Mouse (Mus musculus): Measurements from ENCODE around the gene Mgat5. TPM values are rescaled to one million over a fixed set of nuclear protein-coding genes. Genes with fewer than 3 reads are reported as not detected.

The Mgat5 gene
- polyA plus RNA-seq, 1 experiment from 2014 or later = 6.2 TPM

DNA sequence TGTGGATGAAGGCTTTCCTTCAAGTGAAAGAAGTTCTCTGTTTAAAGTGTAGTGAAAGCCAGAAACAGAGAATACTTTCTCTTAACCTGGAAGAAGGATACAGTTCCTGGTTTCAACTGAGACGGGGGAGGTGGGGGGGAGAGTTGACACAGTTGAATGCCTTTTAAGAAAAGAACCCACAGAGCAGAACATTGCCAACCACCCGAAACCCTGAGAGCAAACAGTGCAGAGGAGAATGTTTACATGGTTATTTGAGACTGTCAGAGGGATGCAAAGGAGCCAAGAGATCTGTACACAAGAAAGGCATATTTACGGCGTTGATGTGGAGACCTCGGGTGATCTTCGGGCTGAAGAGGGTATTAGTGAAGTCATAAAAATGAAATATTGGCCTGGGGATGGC, 195.9 kb downstream of the Mgat5 start:
- no peak overlapping the region for H3K9ac ChIP-seq
- no peak overlapping the region for H3K27ac ChIP-seq
- no peaks in the 10 kb centered on the region for H3K27me3 ChIP-seq
- H3K36me3 ChIP-seq = no peaks in the 10 kb centered on the region
- no peaks in the 10 kb centered on the region for H3K9me3 ChIP-seq
- H3K4me1 ChIP-seq = peaks cover 4% of the 10 kb centered on the region
- no peak overlapping the region for H3K4me3 ChIP-seq
- ATAC-seq (ENCODE audit: insufficient number of reproducible peaks, insufficient read depth, low FRiP score, low TSS enrichment) = no peak
- WGBS = 37% methylated on average over 6 of the region's 6 CpGs
- H3K4me2 ChIP-seq (replicated peaks) = no peak overlapping the region

DNA sequence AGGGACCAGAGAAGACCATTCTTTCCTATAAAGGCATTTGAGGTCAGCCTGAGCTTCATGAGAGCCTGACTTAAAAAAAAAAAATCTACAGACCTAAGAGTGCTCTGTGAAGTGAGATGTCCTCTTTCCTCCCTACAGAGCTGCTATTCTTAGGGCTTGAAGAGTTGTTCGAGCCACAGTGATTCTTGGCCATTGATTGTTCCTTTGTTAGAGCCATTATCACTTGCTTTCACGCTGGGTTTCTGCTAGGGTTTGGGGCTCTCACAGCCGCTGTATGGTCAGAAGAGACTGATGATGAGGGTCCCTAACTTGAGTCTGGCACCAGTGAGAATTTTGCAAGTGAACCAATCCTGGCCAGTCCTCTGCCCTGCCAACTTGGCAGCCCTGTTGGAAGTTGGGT, 199.8 kb downstream of the Mgat5 start:
- Histone ChIP-seq H3K4me1 (peaks cover 9% of the 10 kb centered on the region), H3K27me3 (no peaks in the 10 kb centered on the region), H3K4me2 (replicated peaks) (no peak overlapping the region), H3K4me3 (no peak overlapping the region), H3K9me3 (no peaks in the 10 kb centered on the region), H3K9ac (no peak overlapping the region), H3K36me3 (no peaks in the 10 kb centered on the region), H3K27ac (no peak overlapping the region)
- ATAC-seq (ENCODE audit: insufficient number of reproducible peaks, insufficient read depth, low FRiP score, low TSS enrichment) = no peak
- 61% methylated on average over 3 of the region's 3 CpGs for whole genome bisulfite sequencing

DNA sequence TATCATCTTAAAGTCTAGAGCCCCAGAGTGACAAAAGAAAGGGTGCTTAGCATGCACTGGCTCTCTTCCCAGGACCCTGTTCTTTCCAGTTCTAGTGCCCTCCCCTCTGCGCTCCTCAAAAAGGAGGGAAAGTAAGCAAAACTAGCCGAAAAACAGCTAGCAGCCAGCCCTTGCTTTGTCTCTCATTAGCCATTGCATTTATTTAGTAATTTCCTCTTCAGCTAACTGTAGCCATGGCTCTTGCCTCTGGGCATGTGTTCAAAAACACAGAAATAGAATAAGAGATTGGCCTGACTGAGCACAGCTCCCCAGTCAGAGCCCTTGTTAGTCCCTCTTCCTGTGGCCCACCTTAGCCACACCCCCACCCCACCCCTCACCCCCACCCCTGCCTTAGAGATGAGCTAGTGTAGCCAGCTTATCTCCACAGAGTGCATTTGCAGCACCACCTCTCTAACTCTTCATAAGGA, 204.2 kb downstream of the Mgat5 start:
- H3K27ac ChIP-seq = no peak overlapping the region; the same call in 1 of the 2 replicates
- ATAC-seq (ENCODE audit: insufficient number of reproducible peaks, insufficient read depth, low FRiP score, low TSS enrichment) = 0 out of 2 replicates have a peak, but pooled peaks have one; percentile 62
- 32% methylated on average over 2 of the region's 2 CpGs for WGBS

DNA sequence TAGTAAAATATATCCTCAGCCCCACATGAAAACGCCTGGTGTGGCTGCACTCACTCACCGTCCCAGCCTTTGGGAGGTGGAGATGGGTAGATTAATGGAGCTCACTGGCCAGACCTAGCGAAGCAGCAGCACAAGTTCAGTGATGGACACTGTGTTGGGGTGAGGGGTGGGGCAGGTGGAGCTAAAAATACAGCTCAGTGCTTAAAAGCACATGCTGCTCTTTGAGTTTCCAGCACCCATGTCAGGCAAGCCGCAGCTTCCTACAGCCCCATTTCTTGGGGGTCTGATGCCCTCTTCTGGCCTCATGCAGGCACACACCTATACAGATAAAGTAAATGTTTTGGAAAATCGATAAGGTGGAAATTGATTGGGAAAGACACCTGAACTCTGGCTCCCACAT, 204.7 kb downstream of the Mgat5 start:
- Histone ChIP-seq H3K36me3 (peaks cover 10% of the 10 kb centered on the region; the same call in 1 of the 2 replicates), H3K4me1 (peaks cover 4% of the 10 kb centered on the region; the same call in 1 of the 2 replicates), H3K4me3 (no peak overlapping the region), H3K4me2 (replicated peaks) (no peak overlapping the region), H3K9ac (no peak overlapping the region), H3K27ac (no peak overlapping the region), H3K27me3 (no peaks in the 10 kb centered on the region), H3K9me3 (no peaks in the 10 kb centered on the region)
- WGBS = 32% methylated on average over 5 of the region's 5 CpGs
- no peak for ATAC-seq (ENCODE audit: insufficient number of reproducible peaks, insufficient read depth, low FRiP score, low TSS enrichment)

More for the DNA sequence above, 204.2 kb downstream of the Mgat5 start:
- peaks cover 4% of the 10 kb centered on the region; the same call in 1 of the 2 replicates for H3K4me1 ChIP-seq
- H3K27me3 ChIP-seq = no peaks in the 10 kb centered on the region
- H3K4me3 ChIP-seq = no peak overlapping the region
- H3K9me3 ChIP-seq = no peaks in the 10 kb centered on the region
- no peak overlapping the region for H3K4me2 ChIP-seq (replicated peaks)
- no peak overlapping the region for H3K9ac ChIP-seq
- H3K36me3 ChIP-seq = peaks cover 10% of the 10 kb centered on the region; the same call in 1 of the 2 replicates

DNA sequence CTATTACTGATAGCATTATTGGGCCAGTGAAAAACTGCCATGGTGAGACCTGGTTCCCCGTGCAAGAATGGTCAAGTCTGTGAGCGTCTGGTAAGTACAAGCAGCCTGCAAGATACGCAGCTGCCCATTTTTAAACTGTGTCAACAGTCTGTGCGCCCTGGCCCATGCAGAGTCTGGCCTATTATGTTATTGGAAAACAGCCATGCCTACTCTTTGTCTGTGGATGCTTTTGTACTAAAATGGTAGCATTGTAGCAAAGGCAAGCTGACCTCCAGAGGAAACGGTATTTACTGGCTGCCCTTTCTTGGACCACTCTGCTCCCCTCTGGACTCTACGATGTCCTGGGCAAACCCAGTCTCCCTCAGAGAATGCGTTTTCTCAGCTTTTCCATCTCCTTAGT, 209.7 kb downstream of the Mgat5 start:
- H3K36me3 ChIP-seq = peaks cover 10% of the 10 kb centered on the region; the same call in 1 of the 2 replicates
- no peaks in the 10 kb centered on the region for H3K9me3 ChIP-seq
- no peak overlapping the region for H3K9ac ChIP-seq
- H3K27ac ChIP-seq = no peak overlapping the region
- H3K4me3 ChIP-seq = no peak overlapping the region
- H3K27me3 ChIP-seq = no peaks in the 10 kb centered on the region
- WGBS = 84% methylated on average over 7 of the region's 7 CpGs
- no peak overlapping the region for H3K4me2 ChIP-seq (replicated peaks)
- ATAC-seq (ENCODE audit: insufficient number of reproducible peaks, insufficient read depth, low FRiP score, low TSS enrichment) = no peak
- no peaks in the 10 kb centered on the region for H3K4me1 ChIP-seq

DNA sequence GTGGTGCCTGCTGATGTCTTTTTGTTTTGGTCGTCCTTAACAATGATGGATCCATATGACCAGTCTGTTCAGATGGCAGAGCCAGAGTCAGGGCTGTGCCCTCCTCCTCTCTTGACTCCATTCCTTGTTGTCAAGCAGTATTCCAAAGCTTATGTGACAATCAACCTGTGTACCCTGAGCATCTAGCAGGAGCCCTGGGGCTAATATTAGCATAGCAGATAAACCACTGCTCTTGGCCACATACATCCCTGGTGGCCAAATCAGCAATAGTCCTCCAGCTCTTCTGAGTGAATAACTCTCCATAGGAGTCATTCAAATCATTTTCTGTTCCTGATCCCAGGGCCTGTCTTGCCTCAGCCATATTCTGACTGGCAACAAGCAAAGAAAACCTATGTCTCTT, 211.1 kb downstream of the Mgat5 start:
- peaks cover 10% of the 10 kb centered on the region; the same call in 1 of the 2 replicates for H3K36me3 ChIP-seq

DNA sequence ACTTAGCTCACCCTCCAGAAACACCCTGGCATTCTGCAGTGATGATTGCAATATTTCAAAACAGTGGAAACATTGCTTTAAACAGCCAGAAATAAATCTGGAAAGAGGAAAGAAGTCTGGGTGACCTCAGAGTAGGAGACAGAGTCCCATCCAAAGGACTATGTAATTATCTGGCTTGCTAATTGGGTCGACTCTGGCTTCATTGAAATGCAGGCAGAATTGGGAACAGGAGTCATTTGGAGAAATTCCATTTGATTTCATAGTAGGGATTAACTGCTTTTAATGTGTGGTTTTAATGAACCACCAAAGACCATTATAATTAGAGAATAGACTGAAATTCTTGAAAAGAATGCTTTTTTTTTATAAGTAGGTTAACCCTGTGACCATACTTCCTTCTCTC, 212.2 kb downstream of the Mgat5 start:
- ATAC-seq (ENCODE audit: insufficient number of reproducible peaks, insufficient read depth, low FRiP score, low TSS enrichment) = no peak
- Histone ChIP-seq H3K27ac (no peak overlapping the region), H3K27me3 (no peaks in the 10 kb centered on the region), H3K4me2 (replicated peaks) (no peak overlapping the region), H3K4me3 (no peak overlapping the region), H3K4me1 (peaks cover 8% of the 10 kb centered on the region; the same call in 1 of the 2 replicates), H3K9ac (no peak overlapping the region), H3K9me3 (no peaks in the 10 kb centered on the region), H3K36me3 (peaks cover 10% of the 10 kb centered on the region; the same call in 1 of the 2 replicates)
- 75% methylated on average over 1 of the region's 1 CpGs for WGBS

More for the DNA sequence above, 211.1 kb downstream of the Mgat5 start:
- peaks cover 6% of the 10 kb centered on the region; the same call in 1 of the 2 replicates for H3K4me1 ChIP-seq
- no peak overlapping the region for H3K4me3 ChIP-seq
- no peak overlapping the region for H3K9ac ChIP-seq
- no peak for ATAC-seq (ENCODE audit: insufficient number of reproducible peaks, insufficient read depth, low FRiP score, low TSS enrichment)
- 83% methylated on average over 1 of the region's 1 CpGs for WGBS
- no peak overlapping the region for H3K27ac ChIP-seq
- no peaks in the 10 kb centered on the region for H3K27me3 ChIP-seq
- no peaks in the 10 kb centered on the region for H3K9me3 ChIP-seq
- H3K4me2 ChIP-seq (replicated peaks) = no peak overlapping the region

DNA sequence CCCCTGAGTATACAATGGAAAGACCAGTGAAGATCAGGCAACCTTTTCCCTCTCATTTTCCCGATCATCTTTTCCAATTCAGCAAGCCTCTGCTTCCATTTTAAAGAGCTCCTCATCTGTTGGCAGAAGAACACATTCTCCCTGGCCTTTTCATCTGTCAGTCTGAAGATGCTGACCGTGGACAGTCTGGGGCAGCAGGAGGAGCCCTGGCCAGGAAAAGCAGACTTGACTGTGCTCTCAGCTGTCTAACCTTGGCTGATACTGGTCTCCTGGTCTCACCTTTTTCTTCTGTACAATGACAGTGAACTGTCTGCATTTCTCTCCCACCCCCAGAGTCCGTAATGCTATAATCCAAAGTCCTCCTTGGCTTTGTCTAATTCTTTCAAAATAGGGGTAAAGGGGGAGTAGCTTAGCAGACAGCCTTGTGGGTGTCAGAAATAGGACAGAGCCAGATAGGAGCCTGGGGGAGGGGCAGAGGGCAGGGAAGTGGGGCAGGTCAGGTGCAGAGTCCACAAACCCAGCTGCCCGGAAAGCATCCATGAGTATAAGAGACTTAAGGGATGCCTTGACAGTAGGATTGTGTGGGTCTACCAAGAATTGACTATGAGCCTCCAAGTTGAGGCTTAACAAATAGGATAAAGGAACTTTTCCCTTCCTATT, 214.2 kb downstream of the Mgat5 start:
- no peaks in the 10 kb centered on the region for H3K9me3 ChIP-seq
- no peak overlapping the region for H3K4me3 ChIP-seq
- peaks cover 9% of the 10 kb centered on the region; the same call in 1 of the 2 replicates for H3K4me1 ChIP-seq
- H3K36me3 ChIP-seq = no peaks in the 10 kb centered on the region; the same call in 1 of the 2 replicates
- H3K27ac ChIP-seq = no peak overlapping the region
- no peak overlapping the region for H3K4me2 ChIP-seq (replicated peaks)
- H3K9ac ChIP-seq = no peak overlapping the region
- WGBS = 86% methylated on average over 4 of the region's 4 CpGs
- no peak; the same call in 1 of the 2 replicates for ATAC-seq (ENCODE audit: insufficient number of reproducible peaks, insufficient read depth, low FRiP score, low TSS enrichment)
- no peaks in the 10 kb centered on the region for H3K27me3 ChIP-seq

DNA sequence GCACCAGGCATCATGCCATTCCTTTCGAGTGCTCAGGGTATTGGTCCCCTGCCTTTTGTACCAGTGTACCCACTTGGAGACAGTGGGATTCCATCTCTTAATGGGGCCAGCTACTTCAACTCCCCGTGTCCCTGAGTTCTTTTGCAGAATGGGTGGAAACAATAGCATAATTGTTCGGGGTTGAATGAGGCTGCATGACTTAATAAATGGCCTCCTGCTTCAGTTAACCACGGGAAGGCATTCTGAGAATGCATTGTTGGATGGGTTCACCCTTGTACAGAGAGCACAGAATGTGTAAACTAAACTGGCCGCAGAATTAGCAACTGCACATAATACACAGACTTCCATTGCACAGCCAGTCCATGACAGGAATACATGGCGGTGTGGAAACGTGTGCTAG, 214.8 kb downstream of the Mgat5 start:
- no peaks in the 10 kb centered on the region for H3K9me3 ChIP-seq
- H3K27me3 ChIP-seq = no peaks in the 10 kb centered on the region
- no peaks in the 10 kb centered on the region; the same call in 1 of the 2 replicates for H3K36me3 ChIP-seq
- H3K4me2 ChIP-seq (replicated peaks) = no peak overlapping the region
- no peak overlapping the region for H3K9ac ChIP-seq
- no peak overlapping the region for H3K27ac ChIP-seq
- WGBS = 62% methylated on average over 7 of the region's 7 CpGs
- H3K4me3 ChIP-seq = no peak overlapping the region
- H3K4me1 ChIP-seq = peaks cover 14% of the 10 kb centered on the region
- ATAC-seq (ENCODE audit: insufficient number of reproducible peaks, insufficient read depth, low FRiP score, low TSS enrichment) = no peak

DNA sequence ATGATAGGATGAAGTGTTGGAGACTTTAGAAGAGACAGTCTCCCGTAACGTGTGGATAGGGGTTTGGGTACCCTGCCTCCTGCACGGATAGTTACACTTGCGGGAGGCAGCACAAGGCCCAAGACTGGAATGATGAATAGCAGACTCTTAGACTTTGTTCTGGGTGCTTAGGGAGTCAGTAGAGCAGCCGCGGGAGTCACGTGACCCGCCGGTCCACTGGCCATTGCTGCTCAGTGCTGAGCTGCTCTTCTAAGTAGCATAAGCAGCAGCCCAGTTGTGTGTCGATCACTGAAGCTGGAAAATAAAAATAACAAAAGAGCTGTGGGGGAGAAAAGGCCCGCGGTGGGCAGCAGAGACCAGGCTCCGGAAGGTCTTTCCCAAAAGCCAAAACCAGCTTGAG, 215.6 kb downstream of the Mgat5 start:
- WGBS = 49% methylated on average over 13 of the region's 13 CpGs
- Histone ChIP-seq H3K4me1 (peaks cover 21% of the 10 kb centered on the region), H3K9ac (no peak overlapping the region), H3K9me3 (no peaks in the 10 kb centered on the region), H3K4me3 (no peak overlapping the region), H3K36me3 (no peaks in the 10 kb centered on the region), H3K27me3 (no peaks in the 10 kb centered on the region), H3K4me2 (replicated peaks) (no peak overlapping the region), H3K27ac (no peak overlapping the region)
- no peak for ATAC-seq (ENCODE audit: insufficient number of reproducible peaks, insufficient read depth, low FRiP score, low TSS enrichment)

DNA sequence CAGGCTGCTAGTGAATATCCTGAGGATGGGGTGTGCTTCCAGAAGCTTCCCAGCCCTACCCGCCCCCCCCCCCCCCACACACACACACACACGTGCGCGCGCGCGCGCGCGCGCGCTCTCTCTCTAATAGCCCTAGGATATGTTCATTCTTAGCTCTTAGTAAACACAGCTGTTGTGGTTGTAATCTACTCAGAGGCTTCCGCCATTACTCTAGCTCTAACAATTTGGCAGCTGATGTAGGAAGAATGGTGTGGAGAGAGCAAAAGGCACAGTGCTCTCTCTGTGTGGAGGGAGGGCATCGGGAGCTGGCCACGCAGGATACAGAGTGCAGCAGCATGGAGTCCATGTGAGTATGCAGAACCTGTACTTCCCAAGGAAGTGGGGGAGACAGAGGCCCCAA, 216.0 kb downstream of the Mgat5 start:
- no peak overlapping the region for H3K4me2 ChIP-seq (replicated peaks)
- 63% methylated on average over 15 of the region's 15 CpGs for WGBS
- ATAC-seq (ENCODE audit: insufficient number of reproducible peaks, insufficient read depth, low FRiP score, low TSS enrichment) = no peak

DNA sequence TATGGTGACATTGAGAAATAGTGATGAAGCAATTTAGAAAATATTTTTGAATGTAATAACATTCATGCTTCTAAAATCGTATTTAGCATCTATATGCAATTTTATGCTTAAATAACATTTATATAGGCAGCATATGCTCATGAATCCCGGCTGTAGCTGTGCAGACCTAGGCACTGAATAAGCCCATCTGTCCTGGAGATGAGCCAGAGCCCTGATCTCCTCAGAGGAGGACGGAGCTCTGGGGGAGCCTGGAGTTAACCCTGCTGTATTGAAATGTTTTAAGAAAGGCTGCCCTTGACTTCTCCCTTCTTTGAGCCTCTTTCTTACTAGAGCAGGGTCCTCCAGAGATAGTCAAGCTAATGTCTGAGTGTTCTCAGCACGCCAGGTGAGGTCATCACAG, 217.8 kb downstream of the Mgat5 start:
- Histone ChIP-seq H3K27ac (no peak overlapping the region), H3K4me2 (replicated peaks) (no peak overlapping the region), H3K4me1 (peaks cover 25% of the 10 kb centered on the region), H3K9me3 (no peaks in the 10 kb centered on the region), H3K4me3 (no peak overlapping the region), H3K9ac (no peak overlapping the region), H3K36me3 (no peaks in the 10 kb centered on the region), H3K27me3 (no peaks in the 10 kb centered on the region)
- 73% methylated on average over 4 of the region's 4 CpGs for WGBS
- ATAC-seq (ENCODE audit: insufficient number of reproducible peaks, insufficient read depth, low FRiP score, low TSS enrichment) = no peak

More for the DNA sequence above, 216.0 kb downstream of the Mgat5 start:
- Histone ChIP-seq H3K4me3 (no peak overlapping the region), H3K9me3 (no peaks in the 10 kb centered on the region), H3K27ac (no peak overlapping the region), H3K9ac (no peak overlapping the region), H3K4me1 (peaks cover 23% of the 10 kb centered on the region), H3K36me3 (no peaks in the 10 kb centered on the region), H3K27me3 (no peaks in the 10 kb centered on the region)

Measured in embryonic facial prominence, embryonic 12.5 days (tissue).